Mouse (Mus musculus): ENCODE measurements around the gene Strbp. TPM values are rescaled to one million over a fixed set of nuclear protein-coding genes. Genes with fewer than 3 reads are reported as not detected.

The Strbp gene
- polyA plus RNA-seq, 1 experiment from 2014 or later = 47.9 TPM

- H3K27me3 ChIP-seq = no peaks in the 10 kb centered on the region
- no peak overlapping the region for H3K4me3 ChIP-seq
- 77% methylated on average over 3 of the region's 3 CpGs for WGBS
- ATAC-seq (ENCODE audit: insufficient number of reproducible peaks, insufficient read depth, low FRiP score, low TSS enrichment) = no peak
- no peaks in the 10 kb centered on the region for H3K9me3 ChIP-seq
- H3K27ac ChIP-seq = no peak overlapping the region
- H3K9ac ChIP-seq = no peak overlapping the region
- no peak overlapping the region for H3K4me2 ChIP-seq (replicated peaks)
- H3K36me3 ChIP-seq = no peaks in the 10 kb centered on the region
- H3K4me1 ChIP-seq = no peaks in the 10 kb centered on the region
Observed at GRCm38 (mm10) chr2:37689064-37689615, 14.5 kb downstream of the Strbp start.

DNA sequence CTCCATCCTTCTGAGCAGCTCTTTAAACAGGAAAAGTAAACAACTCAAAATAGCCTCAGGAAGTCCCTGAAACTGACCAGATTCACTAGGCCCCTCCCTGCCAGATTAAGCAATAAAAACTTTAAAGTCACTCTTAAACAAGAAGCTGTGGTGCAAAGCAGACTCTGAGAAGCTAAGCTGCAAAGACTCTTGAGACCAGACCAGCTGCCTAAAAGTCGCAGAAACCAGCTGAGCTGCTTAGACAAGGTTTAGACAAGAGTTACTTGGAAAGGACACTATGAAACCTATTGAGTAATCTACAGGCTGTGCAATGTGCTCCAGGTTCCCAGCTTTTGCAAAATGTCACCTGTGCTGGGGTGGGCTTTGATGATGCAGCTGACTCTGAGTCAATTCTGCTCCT, 16.6 kb downstream of the Strbp start:
- H3K4me1 ChIP-seq = no peaks in the 10 kb centered on the region
- H3K36me3 ChIP-seq = no peaks in the 10 kb centered on the region
- H3K9me3 ChIP-seq = no peaks in the 10 kb centered on the region
- no peak overlapping the region for H3K27ac ChIP-seq
- H3K27me3 ChIP-seq = no peaks in the 10 kb centered on the region
- H3K4me3 ChIP-seq = no peak overlapping the region
- H3K9ac ChIP-seq = no peak overlapping the region
- 95% methylated on average over 1 of the region's 1 CpGs for WGBS
- no peak for ATAC-seq (ENCODE audit: insufficient number of reproducible peaks, insufficient read depth, low FRiP score, low TSS enrichment)
- H3K4me2 ChIP-seq (replicated peaks) = no peak overlapping the region

GRCm38 (mm10) chr2:37684864-37685263, 18.8 kb downstream of the Strbp start:
- no peak overlapping the region for H3K9ac ChIP-seq
- WGBS = 92% methylated on average over 1 of the region's 1 CpGs

DNA sequence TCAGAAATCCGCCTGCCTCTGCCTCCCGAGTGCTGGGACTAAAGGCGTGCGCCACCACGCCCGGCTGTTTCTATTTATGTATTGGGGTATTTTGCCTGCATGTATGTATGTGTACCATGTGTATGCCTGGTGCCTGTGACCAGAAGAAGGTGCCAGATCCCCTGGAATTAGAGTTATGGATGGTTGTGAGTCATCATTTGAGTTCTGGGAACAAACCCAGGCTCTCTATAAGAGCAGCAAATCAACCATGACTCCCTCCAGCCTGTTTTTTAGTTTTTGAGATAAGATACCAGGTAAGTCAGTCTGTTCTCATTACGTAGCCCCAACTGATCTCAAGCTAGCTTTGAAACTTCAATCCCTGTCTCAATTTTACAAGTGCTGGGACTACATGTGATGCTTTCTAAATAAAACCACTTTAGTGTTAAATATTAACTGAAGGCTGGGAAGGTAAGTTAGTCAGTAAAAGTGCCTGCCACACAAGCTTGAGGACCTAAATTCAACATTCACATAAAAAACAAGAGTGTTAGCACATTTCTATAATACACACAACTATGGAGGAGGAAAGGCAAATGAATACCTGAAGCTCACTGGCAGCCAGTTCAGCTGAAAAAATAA, 21.4 kb downstream of the Strbp start:
- no peaks in the 10 kb centered on the region for H3K4me1 ChIP-seq
- 96% methylated on average over 7 of the region's 7 CpGs for WGBS
- no peak for ATAC-seq (ENCODE audit: insufficient number of reproducible peaks, insufficient read depth, low FRiP score, low TSS enrichment)

More at GRCm38 (mm10) chr2:37684864-37685263, 18.8 kb downstream of the Strbp start:
- no peak overlapping the region for H3K27ac ChIP-seq
- no peak overlapping the region for H3K4me3 ChIP-seq
- no peaks in the 10 kb centered on the region for H3K4me1 ChIP-seq
- ATAC-seq (ENCODE audit: insufficient number of reproducible peaks, insufficient read depth, low FRiP score, low TSS enrichment) = no peak
- no peaks in the 10 kb centered on the region for H3K36me3 ChIP-seq
- H3K27me3 ChIP-seq = no peaks in the 10 kb centered on the region
- no peak overlapping the region for H3K4me2 ChIP-seq (replicated peaks)
- H3K9me3 ChIP-seq = no peaks in the 10 kb centered on the region

DNA sequence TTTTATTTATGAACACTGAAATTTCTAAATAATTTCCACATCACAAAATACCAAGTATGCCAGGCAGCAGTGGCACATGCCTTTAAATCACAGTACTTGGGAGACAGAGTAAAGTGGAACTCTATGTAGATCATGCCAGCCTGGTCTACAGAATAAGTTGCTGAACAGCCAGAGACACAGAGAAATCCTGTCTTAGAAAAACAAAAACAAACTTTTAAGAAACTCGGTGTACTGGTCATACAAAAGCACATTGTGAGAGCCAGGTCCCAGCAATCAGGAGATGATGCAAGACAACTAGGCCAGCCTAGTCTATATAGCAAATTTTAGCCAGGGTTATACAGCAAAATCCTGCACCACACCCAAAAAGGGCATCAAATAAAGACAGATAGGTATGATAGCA, 52.6 kb downstream of the Strbp start:
- no peak overlapping the region for H3K4me3 ChIP-seq
- no peaks in the 10 kb centered on the region for H3K27me3 ChIP-seq
- no peak overlapping the region for H3K4me2 ChIP-seq (replicated peaks)
- ATAC-seq (ENCODE audit: insufficient number of reproducible peaks, insufficient read depth, low FRiP score, low TSS enrichment) = no peak
- no peaks in the 10 kb centered on the region for H3K9me3 ChIP-seq
- H3K36me3 ChIP-seq = no peaks in the 10 kb centered on the region
- no peaks in the 10 kb centered on the region for H3K4me1 ChIP-seq
- H3K9ac ChIP-seq = no peak overlapping the region
- H3K27ac ChIP-seq = no peak overlapping the region
- 50% methylated on average over 1 of the region's 1 CpGs for WGBS

More for the DNA sequence above, 21.4 kb downstream of the Strbp start:
- H3K27me3 ChIP-seq = no peaks in the 10 kb centered on the region
- no peak overlapping the region for H3K9ac ChIP-seq
- no peaks in the 10 kb centered on the region for H3K36me3 ChIP-seq
- H3K9me3 ChIP-seq = no peaks in the 10 kb centered on the region
- no peak overlapping the region for H3K27ac ChIP-seq
- no peak overlapping the region for H3K4me2 ChIP-seq (replicated peaks)
- H3K4me3 ChIP-seq = no peak overlapping the region

DNA sequence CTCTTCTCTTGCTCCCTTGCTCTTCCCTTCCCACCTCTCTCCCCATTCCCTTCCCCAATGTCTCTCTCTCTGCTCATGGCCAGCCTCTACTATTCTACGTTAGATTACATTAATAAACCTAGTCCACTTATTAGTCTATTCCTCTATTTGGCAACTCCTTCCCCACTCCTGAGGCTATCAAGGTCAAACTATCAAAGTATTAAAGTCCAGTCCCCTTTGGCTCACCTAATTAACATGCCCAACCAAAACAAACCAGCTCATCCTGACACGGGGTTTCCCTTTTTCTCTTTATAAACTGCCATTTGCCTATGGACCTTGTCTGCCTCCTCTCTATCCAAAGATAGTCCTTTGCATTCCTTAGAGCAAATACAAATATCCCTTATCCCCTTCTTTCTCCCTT, 54.1 kb downstream of the Strbp start:
- no peak overlapping the region for H3K4me3 ChIP-seq
- H3K27ac ChIP-seq = no peak overlapping the region
- no peaks in the 10 kb centered on the region for H3K9me3 ChIP-seq
- H3K4me2 ChIP-seq (replicated peaks) = no peak overlapping the region
- no peak for ATAC-seq (ENCODE audit: insufficient number of reproducible peaks, insufficient read depth, low FRiP score, low TSS enrichment)
- H3K4me1 ChIP-seq = no peaks in the 10 kb centered on the region
- H3K27me3 ChIP-seq = no peaks in the 10 kb centered on the region
- 78% methylated on average over 2 of the region's 2 CpGs for WGBS
- no peak overlapping the region for H3K9ac ChIP-seq
- no peaks in the 10 kb centered on the region for H3K36me3 ChIP-seq

DNA sequence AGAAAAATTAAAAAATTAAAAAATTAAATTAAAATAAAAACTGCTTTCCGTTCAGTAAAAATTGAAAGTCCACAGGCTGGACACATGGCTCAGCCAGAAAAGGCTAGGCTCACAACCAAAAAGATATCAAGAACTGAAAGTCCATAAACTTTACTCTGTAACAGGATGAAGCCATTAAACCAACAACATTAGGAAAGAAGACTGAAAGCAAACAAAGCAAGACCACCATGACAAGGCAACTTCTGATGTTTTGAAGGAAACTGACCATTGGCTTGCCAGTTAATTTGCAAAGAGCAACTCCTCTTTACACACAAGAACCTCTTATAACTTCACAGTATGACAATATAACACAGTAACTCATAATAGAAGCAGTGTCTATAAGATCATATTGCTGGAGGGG, 54.7 kb downstream of the Strbp start:
- Histone ChIP-seq H3K4me1 (no peaks in the 10 kb centered on the region), H3K27me3 (no peaks in the 10 kb centered on the region), H3K9ac (no peak overlapping the region), H3K4me2 (replicated peaks) (no peak overlapping the region), H3K4me3 (no peak overlapping the region), H3K27ac (no peak overlapping the region), H3K36me3 (no peaks in the 10 kb centered on the region), H3K9me3 (no peaks in the 10 kb centered on the region)
- ATAC-seq (ENCODE audit: insufficient number of reproducible peaks, insufficient read depth, low FRiP score, low TSS enrichment) = no peak
- WGBS = 98% methylated on average over 1 of the region's 1 CpGs

- H3K4me3 ChIP-seq = no peak overlapping the region
- 91% methylated on average over 2 of the region's 2 CpGs for WGBS
- no peak overlapping the region for H3K4me2 ChIP-seq (replicated peaks)
- no peak overlapping the region for H3K9ac ChIP-seq
- no peaks in the 10 kb centered on the region for H3K4me1 ChIP-seq
- no peak for ATAC-seq (ENCODE audit: insufficient number of reproducible peaks, insufficient read depth, low FRiP score, low TSS enrichment)
- H3K9me3 ChIP-seq = no peaks in the 10 kb centered on the region
- no peaks in the 10 kb centered on the region for H3K27me3 ChIP-seq
- peaks cover 5% of the 10 kb centered on the region; the same call in 1 of the 2 replicates for H3K36me3 ChIP-seq
- no peak overlapping the region for H3K27ac ChIP-seq
Observed at GRCm38 (mm10) chr2:37623343-37623742, 80.3 kb downstream of the Strbp start.

GRCm38 (mm10) chr2:37587919-37588318, 115.7 kb downstream of the Strbp start:
- H3K4me2 ChIP-seq (replicated peaks) = no peak overlapping the region
- no peak for ATAC-seq (ENCODE audit: insufficient number of reproducible peaks, insufficient read depth, low FRiP score, low TSS enrichment)

GRCm38 (mm10) chr2:37578185-37578584, 125.5 kb downstream of the Strbp start:
- Histone ChIP-seq H3K4me2 (replicated peaks) (no peak overlapping the region), H3K9ac (no peak overlapping the region), H3K27me3 (no peaks in the 10 kb centered on the region), H3K36me3 (no peaks in the 10 kb centered on the region), H3K4me1 (no peaks in the 10 kb centered on the region), H3K9me3 (no peaks in the 10 kb centered on the region), H3K4me3 (no peak overlapping the region), H3K27ac (no peak overlapping the region)
- no peak for ATAC-seq (ENCODE audit: insufficient number of reproducible peaks, insufficient read depth, low FRiP score, low TSS enrichment)
- WGBS = 83% methylated on average over 2 of the region's 2 CpGs

More at GRCm38 (mm10) chr2:37587919-37588318, 115.7 kb downstream of the Strbp start:
- H3K4me1 ChIP-seq = no peaks in the 10 kb centered on the region
- H3K9me3 ChIP-seq = no peaks in the 10 kb centered on the region
- peaks cover 13% of the 10 kb centered on the region for H3K36me3 ChIP-seq
- no peak overlapping the region for H3K4me3 ChIP-seq
- H3K27ac ChIP-seq = no peak overlapping the region
- H3K27me3 ChIP-seq = no peaks in the 10 kb centered on the region
- H3K9ac ChIP-seq = no peak overlapping the region

- ATAC-seq (ENCODE audit: insufficient number of reproducible peaks, insufficient read depth, low FRiP score, low TSS enrichment) = no peak
- Histone ChIP-seq H3K4me2 (replicated peaks) (no peak overlapping the region), H3K9ac (no peak overlapping the region), H3K4me1 (no peaks in the 10 kb centered on the region), H3K27ac (no peak overlapping the region), H3K9me3 (no peaks in the 10 kb centered on the region), H3K4me3 (no peak overlapping the region), H3K27me3 (no peaks in the 10 kb centered on the region), H3K36me3 (no peaks in the 10 kb centered on the region)
- WGBS = 71% methylated on average over 1 of the region's 1 CpGs
Observed at GRCm38 (mm10) chr2:37576661-37577060, 127.0 kb downstream of the Strbp start.

DNA sequence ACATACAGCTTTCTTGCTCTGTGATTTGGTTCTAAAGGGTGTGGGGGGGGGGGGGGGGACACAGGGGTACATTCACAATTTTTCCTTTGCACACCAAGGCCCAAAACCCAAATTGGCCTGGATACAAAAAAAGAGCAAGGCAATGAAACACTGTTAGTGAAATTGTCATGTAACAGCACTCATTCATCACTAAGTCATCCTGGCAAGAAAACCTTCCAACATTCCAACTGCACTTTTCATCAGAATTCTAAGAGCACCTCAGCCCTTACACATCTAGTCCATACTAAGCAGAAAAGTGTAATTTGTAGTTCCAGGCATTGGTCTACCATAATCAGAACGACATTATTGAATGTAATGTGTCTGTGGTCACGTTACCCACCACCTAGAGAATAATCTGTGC, 131.5 kb downstream of the Strbp start:
- peaks cover 22% of the 10 kb centered on the region for H3K36me3 ChIP-seq
- no peaks in the 10 kb centered on the region for H3K9me3 ChIP-seq
- no peak overlapping the region for H3K27ac ChIP-seq
- 90% methylated on average over 2 of the region's 2 CpGs for WGBS
- no peak for ATAC-seq (ENCODE audit: insufficient number of reproducible peaks, insufficient read depth, low FRiP score, low TSS enrichment)
- H3K4me2 ChIP-seq (replicated peaks) = no peak overlapping the region
- H3K4me3 ChIP-seq = no peak overlapping the region
- no peak overlapping the region for H3K9ac ChIP-seq
- no peaks in the 10 kb centered on the region for H3K4me1 ChIP-seq
- H3K27me3 ChIP-seq = no peaks in the 10 kb centered on the region

Measured in embryonic facial prominence, embryonic 12.5 days (tissue).